Mouse (Mus musculus): ENCODE results near the gene Ppef2. TPM values are rescaled to one million over a fixed set of nuclear protein-coding genes. Genes with fewer than 3 reads are reported as not detected.

Ppef2 gene
- polyA plus RNA-seq, 1 experiment from 2014 or later, result 0.22 TPM

- no peak overlapping the region for H3K27ac ChIP-seq
- peaks cover 3% of the 10 kb centered on the region; the same call in 1 of the 2 replicates for H3K4me1 ChIP-seq (replicated peaks)
- H3K4me3 ChIP-seq, result no peak overlapping the region
- H3K27me3 ChIP-seq (ENCODE audit: insufficient read depth, poor library complexity, severe bottlenecking), result no peaks in the 10 kb centered on the region
- no peak for DNase-seq (ENCODE audit: low spot score)
- H3K36me3 ChIP-seq, result no peaks in the 10 kb centered on the region
- 85% methylated on average over 11 of the region's 11 CpGs for WGBS
- H3K9me3 ChIP-seq, result no peaks in the 10 kb centered on the region
Observed at GRCm38 (mm10) chr5:92230306-92230705, 25.8 kb downstream of the Ppef2 start.

- H3K4me3 ChIP-seq, result no peak overlapping the region
- no peaks in the 10 kb centered on the region for H3K9me3 ChIP-seq
- H3K36me3 ChIP-seq, result no peaks in the 10 kb centered on the region
- WGBS, result 90% methylated on average over 3 of the region's 3 CpGs
- H3K4me1 ChIP-seq (replicated peaks), result peaks cover 3% of the 10 kb centered on the region; the same call in 1 of the 2 replicates
- H3K27me3 ChIP-seq (ENCODE audit: insufficient read depth, poor library complexity, severe bottlenecking), result no peaks in the 10 kb centered on the region
- no peak overlapping the region for H3K27ac ChIP-seq
- DNase-seq (ENCODE audit: low spot score), result no peak
Observed at GRCm38 (mm10) chr5:92229514-92229913, 26.6 kb downstream of the Ppef2 start.

GRCm38 (mm10) chr5:92228776-92229175 lies 27.3 kb downstream of the Ppef2 start:
- H3K36me3 ChIP-seq, result no peaks in the 10 kb centered on the region
- H3K27me3 ChIP-seq (ENCODE audit: insufficient read depth, poor library complexity, severe bottlenecking), result no peaks in the 10 kb centered on the region
- no peak for DNase-seq (ENCODE audit: low spot score)
- WGBS, result 31% methylated on average over 10 of the region's 10 CpGs
- no peaks in the 10 kb centered on the region for H3K9me3 ChIP-seq
- H3K27ac ChIP-seq, result no peak overlapping the region
- H3K4me3 ChIP-seq, result no peak overlapping the region
- H3K4me1 ChIP-seq (replicated peaks), result peaks cover 3% of the 10 kb centered on the region; the same call in 1 of the 2 replicates

GRCm38 (mm10) chr5:92227782-92228181 lies 28.3 kb downstream of the Ppef2 start:
- H3K27ac ChIP-seq, result no peak overlapping the region
- no peaks in the 10 kb centered on the region for H3K36me3 ChIP-seq
- WGBS, result 86% methylated on average over 7 of the region's 7 CpGs
- H3K4me1 ChIP-seq (replicated peaks), result peaks cover 3% of the 10 kb centered on the region; the same call in 1 of the 2 replicates
- H3K9me3 ChIP-seq, result no peaks in the 10 kb centered on the region
- H3K4me3 ChIP-seq, result no peak overlapping the region
- DNase-seq (ENCODE audit: low spot score), result no peak
- no peaks in the 10 kb centered on the region for H3K27me3 ChIP-seq (ENCODE audit: insufficient read depth, poor library complexity, severe bottlenecking)

- Histone ChIP-seq H3K4me1 (replicated peaks) (peaks cover 8% of the 10 kb centered on the region; the same call in 1 of the 2 replicates), H3K9me3 (no peaks in the 10 kb centered on the region), H3K36me3 (no peaks in the 10 kb centered on the region), H3K27ac (no peak overlapping the region), H3K4me3 (no peak overlapping the region), H3K27me3 (ENCODE audit: insufficient read depth, poor library complexity, severe bottlenecking) (no peaks in the 10 kb centered on the region)
- no peak for DNase-seq (ENCODE audit: low spot score)
- 91% methylated on average over 8 of the region's 8 CpGs for WGBS
Observed at GRCm38 (mm10) chr5:92220287-92220902, 35.7 kb downstream of the Ppef2 start.

GRCm38 (mm10) chr5:92219826-92220225 lies 36.3 kb downstream of the Ppef2 start:
- Histone ChIP-seq H3K36me3 (no peaks in the 10 kb centered on the region), H3K9me3 (no peaks in the 10 kb centered on the region), H3K27me3 (ENCODE audit: insufficient read depth, poor library complexity, severe bottlenecking) (no peaks in the 10 kb centered on the region), H3K4me3 (no peak overlapping the region), H3K4me1 (replicated peaks) (peaks cover 8% of the 10 kb centered on the region; the same call in 1 of the 2 replicates), H3K27ac (no peak overlapping the region)
- DNase-seq (ENCODE audit: low spot score), result no peak
- WGBS, result 85% methylated on average over 6 of the region's 6 CpGs

- Histone ChIP-seq H3K4me1 (replicated peaks) (peaks cover 8% of the 10 kb centered on the region; the same call in 1 of the 2 replicates), H3K9me3 (no peaks in the 10 kb centered on the region), H3K27ac (no peak overlapping the region), H3K36me3 (no peaks in the 10 kb centered on the region), H3K27me3 (ENCODE audit: insufficient read depth, poor library complexity, severe bottlenecking) (no peaks in the 10 kb centered on the region), H3K4me3 (no peak overlapping the region)
- 44% methylated on average over 17 of the region's 17 CpGs for WGBS
- no peak for DNase-seq (ENCODE audit: low spot score)
Observed at GRCm38 (mm10) chr5:92218915-92219793, 36.9 kb downstream of the Ppef2 start.

GRCm38 (mm10) chr5:92215308-92215707 lies 40.8 kb downstream of the Ppef2 start, which contains the start of gene U90926:
Gene U90926 (minus strand): TSS chr5:92215408.
- Histone ChIP-seq H3K4me1 (replicated peaks) (peaks cover 8% of the 10 kb centered on the region; the same call in 1 of the 2 replicates), H3K27me3 (ENCODE audit: insufficient read depth, poor library complexity, severe bottlenecking) (no peaks in the 10 kb centered on the region), H3K4me3 (no peak within 1 kb of the TSS), H3K9me3 (no peaks in the 10 kb centered on the region), H3K27ac (no peak within 1 kb of the TSS), H3K36me3 (no peaks in the 10 kb centered on the region)
- 93% methylated on average over 4 of the region's 4 CpGs for WGBS
- DNase-seq (ENCODE audit: low spot score), result no peak

- 91% methylated on average over 4 of the region's 4 CpGs for WGBS
- DNase-seq (ENCODE audit: low spot score), result no peak
- H3K27me3 ChIP-seq (ENCODE audit: insufficient read depth, poor library complexity, severe bottlenecking), result no peaks in the 10 kb centered on the region
- no peaks in the 10 kb centered on the region for H3K4me1 ChIP-seq (replicated peaks)
- H3K4me3 ChIP-seq, result no peak overlapping the region
- H3K27ac ChIP-seq, result no peak overlapping the region
- H3K36me3 ChIP-seq, result no peaks in the 10 kb centered on the region
- no peaks in the 10 kb centered on the region for H3K9me3 ChIP-seq
Observed at GRCm38 (mm10) chr5:92212231-92212630, 43.8 kb downstream of the Ppef2 start.

- no peaks in the 10 kb centered on the region for H3K4me1 ChIP-seq (replicated peaks)
- no peaks in the 10 kb centered on the region for H3K27me3 ChIP-seq (ENCODE audit: insufficient read depth, poor library complexity, severe bottlenecking)
- peaks cover 7% of the 10 kb centered on the region; the same call in 1 of the 2 replicates for H3K36me3 ChIP-seq
- H3K4me3 ChIP-seq, result no peak overlapping the region
- no peaks in the 10 kb centered on the region for H3K9me3 ChIP-seq
- 83% methylated on average over 8 of the region's 8 CpGs for WGBS
- H3K27ac ChIP-seq, result no peak overlapping the region
- DNase-seq (ENCODE audit: low spot score), result no peak
Observed at GRCm38 (mm10) chr5:92210205-92210604, 45.9 kb downstream of the Ppef2 start.

GRCm38 (mm10) chr5:92206121-92206520 lies 50.0 kb downstream of the Ppef2 start:
- Histone ChIP-seq H3K27me3 (ENCODE audit: insufficient read depth, poor library complexity, severe bottlenecking) (no peaks in the 10 kb centered on the region), H3K27ac (no peak overlapping the region), H3K36me3 (peaks cover 43% of the 10 kb centered on the region), H3K4me3 (no peak overlapping the region), H3K9me3 (no peaks in the 10 kb centered on the region), H3K4me1 (replicated peaks) (no peaks in the 10 kb centered on the region)
- 91% methylated on average over 6 of the region's 6 CpGs for WGBS
- no peak for DNase-seq (ENCODE audit: low spot score)

- Histone ChIP-seq H3K27ac (no peak overlapping the region), H3K36me3 (peaks cover 47% of the 10 kb centered on the region), H3K4me1 (replicated peaks) (no peaks in the 10 kb centered on the region), H3K4me3 (no peak overlapping the region), H3K27me3 (ENCODE audit: insufficient read depth, poor library complexity, severe bottlenecking) (no peaks in the 10 kb centered on the region), H3K9me3 (no peaks in the 10 kb centered on the region)
- DNase-seq (ENCODE audit: low spot score), result no peak
- 90% methylated on average over 5 of the region's 5 CpGs for WGBS
Observed at GRCm38 (mm10) chr5:92205706-92206105, 50.4 kb downstream of the Ppef2 start.

- Histone ChIP-seq H3K27me3 (ENCODE audit: insufficient read depth, poor library complexity, severe bottlenecking) (no peaks in the 10 kb centered on the region), H3K36me3 (peaks cover 52% of the 10 kb centered on the region), H3K4me1 (replicated peaks) (no peaks in the 10 kb centered on the region), H3K4me3 (no peak overlapping the region), H3K27ac (no peak overlapping the region), H3K9me3 (no peaks in the 10 kb centered on the region)
- WGBS, result 94% methylated on average over 7 of the region's 7 CpGs
- DNase-seq (ENCODE audit: low spot score), result no peak
Observed at GRCm38 (mm10) chr5:92205184-92205583, 50.9 kb downstream of the Ppef2 start.
